ENCODE assay signal across 11 mouse cellular contexts in the genomic region with DNA sequence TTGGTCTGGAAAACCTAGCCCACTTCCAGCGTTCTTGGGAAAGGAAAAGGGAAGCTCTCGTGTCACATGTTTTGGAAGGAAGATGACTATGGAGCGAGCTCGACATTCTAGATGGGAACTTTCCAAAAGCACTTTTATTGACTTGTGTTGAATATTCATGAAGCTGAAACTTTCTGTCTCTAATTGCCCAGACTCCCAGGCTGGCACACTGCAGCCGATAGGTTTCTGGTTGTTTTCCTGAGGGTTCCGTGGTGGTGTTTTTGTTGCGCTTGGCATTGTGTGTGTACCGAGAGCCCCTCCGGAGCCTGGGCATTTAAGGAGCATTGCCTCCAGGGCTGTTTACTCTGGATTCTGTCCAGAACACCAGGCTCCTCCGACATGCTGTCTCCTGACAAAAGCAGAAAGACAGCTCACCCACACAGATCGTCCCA.
DNase-seq lines count a peak whose midpoint lies in the region; ATAC-seq and TF ChIP-seq lines count a peak whose summit lies in the region.
"Had no signal": no experiment of that assay in that cellular context is flagged by ENCODE, and none has a peak within 500 bp of the region (broad histone marks: within the 10 kb centered on the region; RNA-seq: fewer than 3 reads in every experiment).

No protein-coding gene starts in this region.

- peak overlapping the region; percentile 84 for H3K27ac ChIP-seq in kidney, adult 2 months (ENCODE audit: insufficient read depth, low read depth, low read length)
- no peak overlapping the region for H3K27ac ChIP-seq in neural tube, embryonic 13.5 days (replicated peaks)
- no peak overlapping the region for H3K27ac ChIP-seq in thymus, adult 2 months (ENCODE audit: control insufficient read depth, insufficient read depth, low read length)
- H3K27ac ChIP-seq: stomach, embryonic 15.5 days had no signal

- no peaks in the 10 kb centered on the region for H3K27me3 ChIP-seq in kidney, adult 2 months (replicated peaks; ENCODE audit: control insufficient read depth, insufficient read depth, low read length)
- peaks cover 7% of the 10 kb centered on the region; the same call in 1 of the 2 replicates for H3K27me3 ChIP-seq in neural tube, embryonic 13.5 days
- H3K27me3 ChIP-seq in thymus, adult 2 months (ENCODE audit: control insufficient read depth, insufficient read depth, low read length) = no peaks in the 10 kb centered on the region
- H3K27me3 ChIP-seq: stomach, embryonic 15.5 days had no signal

- WGBS in kidney, adult 2 months = 18% methylated on average over 11 of the region's 11 CpGs
- WGBS in neural tube, embryonic 13.5 days = 23% methylated on average over 11 of the region's 11 CpGs
- WGBS in thymus, adult 2 months = 83% methylated on average over 11 of the region's 11 CpGs

- peak; percentile 8 to 12 for DNase-seq in frontal cortex, postnatal 14 days (ENCODE audit: low spot score in 2 of 2)
- no peak for DNase-seq in frontal cortex, postnatal 25 days (ENCODE audit: low spot score in 2 of 2)
- peak; percentile 21 for DNase-seq in ovary, postnatal 36 days (ENCODE audit: low spot score)
- DNase-seq in ovary, adult 18-20 months (ENCODE audit: low spot score) = no peak
- peak; percentile 77 for DNase-seq in kidney, adult 2 months
- DNase-seq in thymus, adult 2 months = no peak
- no peak for DNase-seq in urinary bladder, adult 2 months (ENCODE audit: low spot score)

- no peak for TF ChIP-seq POLR2A in kidney, adult 2 months (IDR thresholded peaks at IDR 0.05; ENCODE audit: low read depth, low read length)
- no peak for TF ChIP-seq POLR2A in thymus, adult 2 months (IDR thresholded peaks at IDR 0.05; ENCODE audit: control insufficient read depth, extremely low read depth, insufficient read depth, low read length, poor library complexity)

- no peak overlapping the region for H3K4me3 ChIP-seq in kidney, adult 2 months (ENCODE audit: insufficient read depth, low read depth, low read length)
- no peak overlapping the region for H3K4me3 ChIP-seq in neural tube, embryonic 13.5 days
- H3K4me3 ChIP-seq in thymus, adult 2 months (ENCODE audit: control insufficient read depth, insufficient read depth, low read length) = no peak overlapping the region
- H3K4me3 ChIP-seq: erythroblast, embryonic 14.5 days; stomach, embryonic 15.5 days had no signal

- H3K4me1 ChIP-seq in kidney, adult 2 months (ENCODE audit: control insufficient read depth, insufficient read depth, low read length) = peaks cover 11% of the 10 kb centered on the region; the same call in 1 of the 2 replicates
- peaks cover 30% of the 10 kb centered on the region for H3K4me1 ChIP-seq in neural tube, embryonic 13.5 days (replicated peaks)
- no peaks in the 10 kb centered on the region for H3K4me1 ChIP-seq in thymus, adult 2 months (replicated peaks; ENCODE audit: control insufficient read depth, insufficient read depth, low read length)

- no peak overlapping the region for H3K9ac ChIP-seq in neural tube, embryonic 13.5 days
- H3K9ac ChIP-seq: stomach, embryonic 15.5 days had no signal

- H3K9me3 ChIP-seq in neural tube, embryonic 13.5 days = no peaks in the 10 kb centered on the region
- H3K9me3 ChIP-seq: stomach, embryonic 15.5 days had no signal

- H3K36me3 ChIP-seq in kidney, adult 2 months (ENCODE audit: control insufficient read depth, insufficient read depth, low read length) = no peaks in the 10 kb centered on the region
- H3K36me3 ChIP-seq in neural tube, embryonic 13.5 days = no peaks in the 10 kb centered on the region
- no peaks in the 10 kb centered on the region for H3K36me3 ChIP-seq in thymus, adult 2 months (ENCODE audit: control insufficient read depth, insufficient read depth, low read length)
- H3K36me3 ChIP-seq: stomach, embryonic 15.5 days had no signal

- ATAC-seq in neural tube, embryonic 13.5 days (ENCODE audit: low read depth) = peak; percentile 68; the same call in 1 of the 2 replicates
- ATAC-seq: CD4-positive, CD25-positive, alpha-beta regulatory T cell, adult 4 months had no signal

- TF ChIP-seq CTCF in kidney, adult 2 months (conservative IDR thresholded peaks at IDR 0.05; ENCODE audit: insufficient read depth, insufficient read length, low read depth, low read length) = no peak
- TF ChIP-seq CTCF in thymus, adult 2 months (IDR thresholded peaks at IDR 0.05; ENCODE audit: borderline replicate concordance, control insufficient read depth, extremely low read depth, insufficient read depth, low read length, poor library complexity) = no peak

- peak overlapping the region; percentile 28 for H3K4me2 ChIP-seq in neural tube, embryonic 13.5 days
- H3K4me2 ChIP-seq: stomach, embryonic 15.5 days had no signal

Comparison
In these comparisons a context has a peak if more than half of its experiments do, and no peak if none do; other contexts are left out.
1. DNase-seq: peak in frontal cortex, postnatal 14 days (2 of 2), ovary, postnatal 36 days (single experiment) and kidney, adult 2 months (single experiment); none in frontal cortex, postnatal 25 days (0 of 2), ovary, adult 18-20 months (single experiment), thymus, adult 2 months (single experiment) and urinary bladder, adult 2 months (single experiment).